Mouse (Mus musculus): ENCODE data around the gene Slc22a23. TPM values are rescaled to one million over a fixed set of nuclear protein-coding genes. Genes with fewer than 3 reads are reported as not detected.

Gene Slc22a23
- total and polyA plus RNA-seq, 3 experiments, result 0.47 to 1.3 (median 0.85) TPM

GRCm38 (mm10) chr13:34266942-34267660, 77.9 kb downstream of the Slc22a23 start:
- Histone ChIP-seq H3K4me2 (ENCODE audit: insufficient read depth, low read depth, poor library complexity, severe bottlenecking) (no peak overlapping the region), H3K27me3 (replicated peaks) (no peaks in the 10 kb centered on the region), H3K9me3 (replicated peaks; ENCODE audit: low read length) (no peaks in the 10 kb centered on the region), H3K4me3 (replicated peaks in 1 of 3; ENCODE audit: low read depth in 2 of 3, low read length in 2 of 3, poor library complexity in 1 of 3) (no peak overlapping the region), H3K27ac (ENCODE audit: insufficient read depth, low read depth) (no peak overlapping the region), H3K4me1 (ENCODE audit: control insufficient read depth in 1 of 2, insufficient read depth in 2 of 2) (peaks cover 0 to 4% of the 10 kb centered on the region in 2 experiments; a peak in 1 of 4 replicates), H3K79me2 (replicated peaks; ENCODE audit: control insufficient read depth, extremely low read depth, insufficient read depth, poor library complexity, severe bottlenecking) (no peaks in the 10 kb centered on the region), H3K9ac (ENCODE audit: insufficient read depth, low read depth) (no peak overlapping the region), H3K36me3 (replicated peaks in 1 of 2; ENCODE audit: control insufficient read depth in 1 of 2, insufficient read depth in 1 of 2, low read length in 1 of 2) (no peaks in the 10 kb centered on the region)
- DNase-seq (ENCODE audit: extremely low read depth), result no peak
- dilution Hi-C loops (cut with MboI; ENCODE audit: extremely low pct_ligation_motif_present, extremely low pct_unique_long_range_greater_than_20kb, low sequenced_read_pairs) (no loop called here), in situ Hi-C loops (cut with MboI; ENCODE audit: low pct_ligation_motif_present, low pct_unique_long_range_greater_than_20kb, low sequenced_read_pairs) (no loop called here)
- TF ChIP-seq E2F4 (IDR thresholded peaks at IDR 0.05; ENCODE audit: insufficient replicate concordance, low read depth, low read length), result no peak
- no peak for TF ChIP-seq UBTF (IDR thresholded peaks at IDR 0.05; ENCODE audit: low read depth, low read length)
- TF ChIP-seq GABPA (IDR thresholded peaks at IDR 0.05; ENCODE audit: insufficient replicate concordance, low read depth, low read length), result no peak
- TF ChIP-seq MXI1 (IDR thresholded peaks at IDR 0.05; ENCODE audit: low read depth, low read length), result no peak
- no peak for TF ChIP-seq JUN (IDR thresholded peaks at IDR 0.05; ENCODE audit: insufficient read depth, low read depth, low read length)
- TF ChIP-seq USF1 (IDR thresholded peaks at IDR 0.05; ENCODE audit: low read depth, low read length), result no peak
- TF ChIP-seq IRF4 (IDR thresholded peaks at IDR 0.05; ENCODE audit: low read depth, low read length), result no peak
- TF ChIP-seq CHD1 (IDR thresholded peaks at IDR 0.05; ENCODE audit: low read depth, low read length), result no peak
- TF ChIP-seq KAT2A (IDR thresholded peaks at IDR 0.05; ENCODE audit: insufficient replicate concordance, low read length), result no peak
- no peak for TF ChIP-seq MEF2A (IDR thresholded peaks at IDR 0.05; ENCODE audit: borderline replicate concordance, low read depth, low read length)
- no peak for TF ChIP-seq SMC3 (IDR thresholded peaks at IDR 0.05; ENCODE audit: low read depth, low read length)
- no peak for TF ChIP-seq CHD2 (IDR thresholded peaks at IDR 0.05; ENCODE audit: low read length)
- no peak for TF ChIP-seq BHLHE40 (IDR thresholded peaks at IDR 0.05; ENCODE audit: low read depth, low read length)
- no peak for TF ChIP-seq ELF1 (IDR thresholded peaks at IDR 0.05; ENCODE audit: low read depth, low read length)
- TF ChIP-seq SIN3A (IDR thresholded peaks at IDR 0.05; ENCODE audit: low read length), result no peak

- H3K27me3 ChIP-seq (replicated peaks), result no peaks in the 10 kb centered on the region
- H3K79me2 ChIP-seq (replicated peaks; ENCODE audit: control insufficient read depth, extremely low read depth, insufficient read depth, poor library complexity, severe bottlenecking), result no peaks in the 10 kb centered on the region
- H3K4me2 ChIP-seq (ENCODE audit: insufficient read depth, low read depth, poor library complexity, severe bottlenecking), result no peak overlapping the region
- H3K36me3 ChIP-seq (replicated peaks in 1 of 2; ENCODE audit: control insufficient read depth in 1 of 2, insufficient read depth in 1 of 2, low read length in 1 of 2), result no peaks in the 10 kb centered on the region
- no peaks in the 10 kb centered on the region for H3K9me3 ChIP-seq (replicated peaks; ENCODE audit: low read length)
- H3K9ac ChIP-seq (ENCODE audit: insufficient read depth, low read depth), result no peak overlapping the region
- no peak for DNase-seq (ENCODE audit: extremely low read depth)
- H3K4me3 ChIP-seq (replicated peaks in 1 of 3; ENCODE audit: low read depth in 2 of 3, low read length in 2 of 3, poor library complexity in 1 of 3), result no peak overlapping the region
- H3K27ac ChIP-seq (ENCODE audit: insufficient read depth, low read depth), result no peak overlapping the region
- dilution Hi-C loops (cut with MboI; ENCODE audit: extremely low pct_ligation_motif_present, extremely low pct_unique_long_range_greater_than_20kb, low sequenced_read_pairs) (no loop called here), in situ Hi-C loops (cut with MboI; ENCODE audit: low pct_ligation_motif_present, low pct_unique_long_range_greater_than_20kb, low sequenced_read_pairs) (no loop called here)
- peaks cover 0 to 4% of the 10 kb centered on the region in 2 experiments; a peak in 1 of 4 replicates for H3K4me1 ChIP-seq (ENCODE audit: control insufficient read depth in 1 of 2, insufficient read depth in 2 of 2)
- no peak for TF ChIP-seq CHD1 (IDR thresholded peaks at IDR 0.05; ENCODE audit: low read depth, low read length)
- no peak for TF ChIP-seq CHD2 (IDR thresholded peaks at IDR 0.05; ENCODE audit: low read length)
- no peak for TF ChIP-seq JUN (IDR thresholded peaks at IDR 0.05; ENCODE audit: insufficient read depth, low read depth, low read length)
- no peak for TF ChIP-seq MAZ (IDR thresholded peaks at IDR 0.05; ENCODE audit: low read depth, low read length)
- TF ChIP-seq POLR2AphosphoS2 (IDR thresholded peaks at IDR 0.05; ENCODE audit: low read depth, low read length), result no peak
- TF ChIP-seq CTCF (conservative IDR thresholded peaks at IDR 0.05 in 1 of 2, IDR thresholded peaks at IDR 0.05 in 1 of 2; ENCODE audit: low read depth in 2 of 2, low read length in 2 of 2), result no peak
- no peak for TF ChIP-seq ELF1 (IDR thresholded peaks at IDR 0.05; ENCODE audit: low read depth, low read length)
- no peak for TF ChIP-seq USF1 (IDR thresholded peaks at IDR 0.05; ENCODE audit: low read depth, low read length)
- no peak for TF ChIP-seq ZC3H11A (IDR thresholded peaks at IDR 0.05; ENCODE audit: low read depth, low read length)
- no peak for TF ChIP-seq UBTF (IDR thresholded peaks at IDR 0.05; ENCODE audit: low read depth, low read length)
- no peak for TF ChIP-seq ZNF384 (IDR thresholded peaks at IDR 0.05; ENCODE audit: low read depth, low read length)
- no peak for TF ChIP-seq MAX (IDR thresholded peaks at IDR 0.05; ENCODE audit: low read length)
- TF ChIP-seq ETS1 (conservative IDR thresholded peaks at IDR 0.05; ENCODE audit: low read depth, low read length), result no peak
- TF ChIP-seq TCF12 (IDR thresholded peaks at IDR 0.05; ENCODE audit: low read depth, low read length), result no peak
- no peak for TF ChIP-seq JUND (conservative IDR thresholded peaks at IDR 0.05; ENCODE audit: low read depth, low read length)
- TF ChIP-seq MEF2A (IDR thresholded peaks at IDR 0.05; ENCODE audit: borderline replicate concordance, low read depth, low read length), result no peak
- no peak for TF ChIP-seq SMC3 (IDR thresholded peaks at IDR 0.05; ENCODE audit: low read depth, low read length)
- no peak for TF ChIP-seq MXI1 (IDR thresholded peaks at IDR 0.05; ENCODE audit: low read depth, low read length)
These were observed 78.9 kb downstream of the Slc22a23 start for GRCm38 (mm10) chr13:34266067-34266466.
